Mouse (Mus musculus) lung, adult 2 months (tissue): ENCODE data around the gene Gmpr.
"Not testable (repeated sequence)": the region's sequence is repeated elsewhere in the genome, so short reads cannot be mapped to it uniquely, and the experiment has no call there.

ENCODE experiments used
- CTCF ChIP-seq: fragments of 200-500 bp; IDR thresholded peaks from 2 replicates; pipeline ENCODE4 v1.5.1; 2011; ENCODE audit warnings: mild to moderate bottlenecking, low read length, control low read depth; ENCODE audit not compliant: insufficient read depth
- POLR2A ChIP-seq: fragments of 200-500 bp; IDR thresholded peaks from 2 replicates; pipeline ENCODE4 v1.6.1; 2011; ENCODE audit warnings: low read depth, mild to moderate bottlenecking, control low read depth, low read length, borderline replicate concordance; ENCODE audit errors: extremely low read depth

DNA sequence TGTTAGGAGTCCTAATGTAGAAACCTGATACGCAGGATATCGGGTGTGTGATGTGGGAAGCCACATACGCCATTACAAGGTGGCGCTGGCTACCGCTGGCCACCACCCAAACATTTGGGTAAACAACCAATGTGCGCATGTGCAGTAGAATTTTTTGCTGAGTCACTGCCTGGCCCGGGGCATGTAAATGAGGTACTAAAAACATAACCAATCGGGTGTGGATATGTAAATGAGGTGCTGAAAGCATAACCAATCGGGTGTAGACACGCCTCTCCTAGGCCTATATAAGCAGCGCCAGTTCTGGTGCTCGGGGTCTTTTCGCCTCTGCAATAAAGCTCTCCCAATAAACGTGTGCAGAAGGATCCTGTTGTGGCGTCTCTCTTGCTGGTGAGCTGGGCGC, 23.3 kb upstream of the Gmpr start:
- TF ChIP-seq CTCF, POLR2A: not testable (repeated sequence)
